Mouse (Mus musculus) hindbrain, embryonic 16.5 days (tissue): ENCODE results near the gene Pik3r2. TPM values are rescaled to one million over a fixed set of nuclear protein-coding genes. Genes with fewer than 3 reads are reported as not detected.

ENCODE experiments used
- ATAC-seq: fragments of 200-750 bp; cut with Nextera tagmentation; 2 replicates; pipeline ENCODE4 v1.8.0; 2017; ENCODE audit warnings: moderate TSS enrichment, moderate library complexity
- H3K27ac ChIP-seq: fragments of 300-500 bp; sonication (generic); 2 replicates; pipeline ENCODE4 v1.5.1; 2014; ENCODE audit warnings: low read depth, mild to moderate bottlenecking, control low read depth, low read length, moderate library complexity
- H3K27me3 ChIP-seq: fragments of 300-500 bp; sonication (generic); replicated peaks from 2 replicates; pipeline ENCODE4 v1.6.1; 2014; ENCODE audit warnings: low read length; ENCODE audit not compliant: control insufficient read depth, insufficient read depth
- H3K36me3 ChIP-seq: fragments of 300-500 bp; sonication (generic); 2 replicates; pipeline ENCODE4 v1.6.1; 2014; ENCODE audit warnings: mild to moderate bottlenecking, low read length, moderate library complexity, mixed read lengths; ENCODE audit not compliant: control insufficient read depth, insufficient read depth
- H3K4me1 ChIP-seq: fragments of 300-500 bp; sonication (generic); 2 replicates; pipeline ENCODE4 v1.6.1; 2014; ENCODE audit warnings: low read depth, low read length; ENCODE audit not compliant: control insufficient read depth, insufficient read depth
- H3K4me2 ChIP-seq: fragments of 300-500 bp; sonication (generic); 2 replicates; pipeline ENCODE4 v1.6.1; 2014; ENCODE audit warnings: mild to moderate bottlenecking, low read length, control low read depth, moderate library complexity
- H3K4me3 ChIP-seq: fragments of 300-500 bp; sonication (generic); 2 replicates; pipeline ENCODE4 v1.5.1; 2014; ENCODE audit warnings: mild to moderate bottlenecking, low read length, control low read depth, moderate library complexity
- H3K9ac ChIP-seq: fragments of 300-500 bp; sonication (generic); 2 replicates; pipeline ENCODE4 v1.6.1; 2014; ENCODE audit warnings: low read depth, mild to moderate bottlenecking, control low read depth, low read length, moderate library complexity
- H3K9me3 ChIP-seq: fragments of 300-500 bp; sonication (generic); 2 replicates; pipeline ENCODE4 v1.6.1; 2014; ENCODE audit warnings: mild to moderate bottlenecking, low read length, moderate library complexity; ENCODE audit not compliant: control insufficient read depth
- WGBS: fragments of 180-500 bp; shearing (Covaris S2); extraction: QIAGEN DNeasy Blood & Tissue Kit; methylation state at CpG from one replicate; pipeline ENCODE4 v1.1.7; 2014; 5-methylcytosine and 5-hydroxymethylcytosine counted together
- polyA plus RNA-seq: library from polyadenylated mRNA; unstranded; fragments of >200 nt; fragmentation: Nextera tagmentation; extraction: Ambion mirVana; gene quantifications from 2 replicates; pipeline ENCODE4 v1.2.1, GENCODE M21; 2015

Pik3r2 gene
- polyA plus RNA-seq, 1 experiment from 2014 or later, result 115 TPM

DNA sequence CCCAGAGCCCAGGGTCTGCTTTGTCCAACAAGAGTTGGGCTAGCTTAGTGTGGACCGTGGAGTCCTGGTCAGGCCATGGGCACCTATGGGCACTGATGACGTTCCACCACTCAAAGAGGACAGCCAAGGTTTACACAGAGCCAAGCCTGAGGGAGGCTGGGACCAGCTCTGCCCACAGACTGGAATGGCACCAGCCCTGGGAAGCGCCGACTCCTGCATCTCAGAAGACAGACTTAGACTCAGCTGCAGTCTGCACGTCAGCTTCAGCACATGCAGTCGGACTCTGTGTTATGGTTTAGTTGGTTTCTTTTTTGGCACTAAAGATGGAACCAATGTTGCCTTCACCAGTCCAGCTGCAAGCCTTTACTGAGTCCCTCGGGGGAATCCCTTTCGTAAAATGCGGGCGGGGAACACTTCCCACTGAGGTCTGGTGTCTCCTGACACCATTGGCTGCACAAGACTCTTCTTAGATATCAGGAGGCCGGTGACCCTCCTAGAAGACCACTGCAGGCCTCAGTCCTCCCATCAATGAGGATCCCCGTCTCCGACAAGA, 26.3 kb downstream of the Pik3r2 start:
- WGBS, result 90% methylated on average over 13 of the region's 13 CpGs
- no peaks in the 10 kb centered on the region; the same call in 1 of the 2 replicates for H3K4me1 ChIP-seq
- no peak for ATAC-seq
- H3K9me3 ChIP-seq, result no peaks in the 10 kb centered on the region
- no peak overlapping the region for H3K4me2 ChIP-seq
- H3K9ac ChIP-seq, result no peak overlapping the region
- no peak overlapping the region for H3K27ac ChIP-seq
- peaks cover 10% of the 10 kb centered on the region for H3K27me3 ChIP-seq
- no peaks in the 10 kb centered on the region for H3K36me3 ChIP-seq
- no peak overlapping the region for H3K4me3 ChIP-seq

DNA sequence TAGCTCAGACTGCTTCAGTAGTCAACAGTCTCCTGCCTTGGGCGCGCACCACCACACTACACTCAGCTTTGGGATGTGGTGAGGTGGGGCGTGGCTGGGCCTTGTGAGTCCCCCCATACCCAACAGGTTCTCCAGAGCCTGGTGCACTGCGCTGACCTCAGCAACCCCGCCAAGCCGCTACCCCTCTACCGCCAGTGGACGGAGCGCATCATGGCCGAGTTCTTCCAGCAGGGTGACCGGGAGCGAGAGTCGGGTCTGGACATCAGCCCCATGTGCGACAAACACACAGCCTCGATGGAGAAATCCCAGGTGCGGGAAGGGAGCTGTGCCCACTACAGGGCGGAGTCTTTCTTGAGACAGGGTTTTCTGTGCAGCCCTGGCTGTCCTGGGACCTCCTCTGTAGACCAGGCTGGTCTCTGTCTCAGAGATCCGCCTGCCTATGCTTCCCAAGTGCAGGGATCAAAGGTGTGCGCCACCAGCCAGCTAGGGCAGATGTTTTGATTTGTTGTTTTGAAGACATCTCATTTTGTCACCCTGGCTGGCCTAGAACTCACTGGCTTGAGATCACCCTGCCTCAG, 27.3 kb downstream of the Pik3r2 start:
- H3K27ac ChIP-seq, result no peak overlapping the region
- no peak overlapping the region for H3K9ac ChIP-seq
- H3K9me3 ChIP-seq, result no peaks in the 10 kb centered on the region
- ATAC-seq, result no peak
- peaks cover 15% of the 10 kb centered on the region for H3K27me3 ChIP-seq
- H3K4me1 ChIP-seq, result peaks cover 2% of the 10 kb centered on the region
- H3K4me2 ChIP-seq, result no peak overlapping the region
- H3K4me3 ChIP-seq, result no peak overlapping the region
- 85% methylated on average over 19 of the region's 19 CpGs for WGBS
- H3K36me3 ChIP-seq, result no peaks in the 10 kb centered on the region

DNA sequence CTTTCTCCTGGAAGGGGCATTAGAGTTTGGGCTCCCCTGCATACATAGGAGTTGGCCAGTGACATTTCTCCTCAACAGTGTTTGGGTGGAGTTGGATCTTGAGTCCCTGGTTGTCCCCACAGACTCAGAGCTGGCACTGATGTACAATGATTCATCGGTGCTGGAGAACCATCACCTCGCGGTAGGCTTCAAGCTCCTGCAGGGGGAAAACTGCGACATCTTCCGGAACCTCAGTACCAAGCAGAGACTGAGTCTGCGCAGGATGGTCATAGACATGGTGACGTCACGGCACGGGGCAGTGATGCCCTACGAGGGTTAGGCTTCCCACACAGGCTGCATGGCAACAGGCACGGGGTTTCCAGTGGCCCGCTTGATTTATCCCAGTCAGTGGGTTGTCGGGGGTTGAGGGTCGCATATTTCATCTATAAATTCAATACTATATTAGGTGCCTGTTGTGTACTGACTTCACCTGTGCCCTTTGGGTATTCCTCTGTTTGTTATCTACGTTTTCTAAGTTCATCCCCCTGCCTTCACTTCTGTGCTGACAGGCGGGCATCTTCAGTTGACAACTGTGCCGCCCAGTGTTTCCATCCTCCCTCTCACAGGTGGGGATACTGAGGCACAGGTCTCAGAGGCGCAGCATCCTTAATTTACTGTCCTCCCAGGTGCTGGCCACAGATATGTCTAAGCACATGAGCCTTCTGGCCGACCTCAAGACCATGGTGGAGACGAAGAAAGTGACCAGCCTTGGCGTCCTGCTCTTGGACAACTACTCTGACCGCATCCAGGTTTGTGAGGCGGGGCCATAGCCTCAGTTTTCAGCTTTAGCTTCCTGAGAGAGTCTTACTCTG, 28.0 kb downstream of the Pik3r2 start:
- Histone ChIP-seq H3K4me2 (no peak overlapping the region), H3K36me3 (no peaks in the 10 kb centered on the region), H3K27me3 (peaks cover 22% of the 10 kb centered on the region), H3K4me3 (no peak overlapping the region), H3K9me3 (no peaks in the 10 kb centered on the region), H3K27ac (no peak overlapping the region), H3K4me1 (peaks cover 8% of the 10 kb centered on the region), H3K9ac (no peak overlapping the region)
- WGBS, result 87% methylated on average over 23 of the region's 23 CpGs
- ATAC-seq, result no peak

DNA sequence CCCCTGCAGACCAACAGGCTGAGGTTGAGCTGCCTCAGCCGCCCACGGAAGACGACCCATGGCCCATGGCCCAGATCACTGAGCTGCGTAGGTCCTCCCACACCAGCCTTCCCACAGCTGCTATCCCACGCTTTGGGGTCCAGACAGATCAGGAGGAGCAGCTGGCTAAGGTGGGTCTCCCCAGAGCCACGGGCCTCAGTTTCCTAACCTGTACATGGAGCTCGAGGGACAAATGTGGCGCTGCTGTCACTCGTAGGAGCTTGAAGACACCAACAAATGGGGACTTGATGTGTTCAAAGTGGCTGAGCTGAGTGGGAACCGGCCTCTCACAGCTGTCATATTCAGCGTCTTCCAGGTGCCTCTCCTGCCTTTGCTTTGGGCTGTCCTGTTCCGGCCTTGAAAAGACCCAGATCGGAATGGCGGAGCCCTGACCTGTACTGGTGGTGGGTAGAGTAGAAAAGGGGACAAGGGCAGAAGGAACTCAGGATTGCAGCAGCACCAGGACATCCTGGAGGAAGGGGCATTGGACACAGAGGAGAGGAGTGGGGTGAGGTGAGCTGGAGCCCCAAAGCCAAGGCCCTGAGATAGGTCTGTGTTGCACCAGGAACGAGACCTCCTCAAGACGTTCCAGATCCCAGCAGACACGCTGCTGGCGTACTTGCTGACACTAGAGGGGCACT, 29.2 kb downstream of the Pik3r2 start:
- H3K9me3 ChIP-seq, result no peaks in the 10 kb centered on the region
- H3K27ac ChIP-seq, result no peak overlapping the region
- no peak for ATAC-seq
- no peaks in the 10 kb centered on the region for H3K36me3 ChIP-seq
- no peak overlapping the region for H3K9ac ChIP-seq
- H3K4me1 ChIP-seq, result peaks cover 13% of the 10 kb centered on the region
- H3K27me3 ChIP-seq, result peaks cover 32% of the 10 kb centered on the region
- no peak overlapping the region for H3K4me2 ChIP-seq
- H3K4me3 ChIP-seq, result no peak overlapping the region
- 84% methylated on average over 18 of the region's 18 CpGs for WGBS

- Histone ChIP-seq H3K9ac (no peak overlapping the region), H3K4me2 (no peak overlapping the region), H3K4me1 (peaks cover 13% of the 10 kb centered on the region), H3K36me3 (no peaks in the 10 kb centered on the region), H3K27me3 (peaks cover 38% of the 10 kb centered on the region), H3K9me3 (no peaks in the 10 kb centered on the region), H3K27ac (no peak overlapping the region), H3K4me3 (no peak overlapping the region)
- 74% methylated on average over 9 of the region's 9 CpGs for WGBS
- no peak for ATAC-seq
Observed at GRCm38 (mm10) chr8:70746676-70747075, 29.8 kb downstream of the Pik3r2 start.

DNA sequence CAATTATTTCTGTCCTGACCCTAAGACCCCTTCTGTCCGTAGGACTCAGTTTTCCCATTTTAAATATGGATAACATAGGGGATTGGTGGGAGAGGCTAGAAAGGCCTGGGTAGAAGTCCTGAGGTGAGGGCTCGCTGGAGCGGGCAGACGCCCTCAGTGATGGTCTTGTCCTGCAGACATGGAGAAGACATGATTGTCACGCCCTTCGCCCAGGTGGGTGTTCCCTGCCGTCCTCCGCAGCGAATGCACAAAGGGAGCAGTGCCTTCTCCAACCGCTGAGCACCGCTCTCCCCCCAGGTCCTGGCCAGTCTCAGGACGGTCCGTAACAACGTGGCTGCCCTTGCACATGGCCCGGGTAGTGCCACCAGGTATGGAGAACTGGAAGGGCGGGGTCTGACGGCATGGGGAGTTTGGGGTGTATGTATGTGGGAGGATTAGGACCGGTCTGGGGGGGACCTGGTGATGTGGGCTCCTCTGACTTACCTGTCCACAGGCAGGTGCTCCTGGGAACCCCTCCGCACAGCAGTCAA, 30.8 kb downstream of the Pik3r2 start:
- peaks cover 38% of the 10 kb centered on the region for H3K27me3 ChIP-seq
- ATAC-seq, result no peak
- H3K9ac ChIP-seq, result no peak overlapping the region
- no peak overlapping the region for H3K27ac ChIP-seq
- H3K4me3 ChIP-seq, result no peak overlapping the region
- H3K36me3 ChIP-seq, result no peaks in the 10 kb centered on the region
- no peaks in the 10 kb centered on the region for H3K9me3 ChIP-seq
- H3K4me1 ChIP-seq, result peaks cover 13% of the 10 kb centered on the region
- no peak overlapping the region for H3K4me2 ChIP-seq
- 61% methylated on average over 17 of the region's 19 CpGs for WGBS

GRCm38 (mm10) chr8:70744806-70745205, 31.7 kb downstream of the Pik3r2 start:
- WGBS, result 55% methylated on average over 11 of the region's 11 CpGs
- Histone ChIP-seq H3K36me3 (no peaks in the 10 kb centered on the region), H3K4me1 (peaks cover 13% of the 10 kb centered on the region), H3K9me3 (no peaks in the 10 kb centered on the region), H3K27me3 (peaks cover 37% of the 10 kb centered on the region), H3K4me3 (no peak overlapping the region; the same call in 1 of the 2 replicates), H3K4me2 (no peak overlapping the region; the same call in 1 of the 2 replicates), H3K27ac (no peak overlapping the region), H3K9ac (no peak overlapping the region)
- no peak for ATAC-seq

GRCm38 (mm10) chr8:70743656-70744590, 32.6 kb downstream of the Pik3r2 start:
- Histone ChIP-seq H3K27ac (no peak overlapping the region), H3K4me3 (peak overlapping the region; percentile 40), H3K36me3 (no peaks in the 10 kb centered on the region), H3K9ac (peak overlapping the region; percentile 52), H3K9me3 (no peaks in the 10 kb centered on the region), H3K4me2 (peak overlapping the region; percentile 67), H3K27me3 (peaks cover 36% of the 10 kb centered on the region), H3K4me1 (peaks cover 13% of the 10 kb centered on the region)
- 3% methylated on average over 48 of the region's 48 CpGs for WGBS
- ATAC-seq, result 0 out of 2 replicates have a peak, but pooled peaks have one; percentile 28
